Mouse (Mus musculus) induced T-regulatory cell, adult 2 months (primary cell): ENCODE results near the gene Crygb.
"Not testable (repeated sequence)": the region's sequence is repeated elsewhere in the genome, so short reads cannot be mapped to it uniquely, and the experiment has no call there.

Experiments used
- DNase-seq: peaks from one replicate; pipeline ENCODE4 v3.0.0-alpha.2; 2012; ENCODE audit warnings: low read depth

Crygb gene

DNA sequence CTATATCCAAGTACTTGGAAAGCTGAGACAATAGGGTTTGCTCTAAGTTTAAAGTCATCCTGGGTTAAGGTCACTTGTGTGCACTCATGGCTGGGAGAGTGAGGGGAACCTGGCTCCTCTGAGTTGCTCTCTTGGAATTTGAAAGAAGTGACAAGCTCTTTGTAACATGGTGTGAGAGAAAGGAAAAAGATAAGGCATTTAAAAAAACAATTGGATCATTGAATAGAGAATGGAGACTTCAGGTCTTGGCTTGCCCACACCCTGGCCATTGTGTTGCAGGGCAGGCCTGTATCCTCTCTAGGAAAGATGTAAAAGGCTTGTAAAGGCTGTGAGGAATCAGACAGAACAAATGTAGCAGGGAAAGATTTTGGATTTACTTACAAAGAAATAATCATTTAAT, 14.2 kb downstream of the Crygb start:
- DNase-seq, result no peak

GRCm38 (mm10) chr1:65064201-65064600, 17.9 kb downstream of the Crygb start:
- DNase-seq, result no peak

- DNase-seq, result no peak
Observed at GRCm38 (mm10) chr1:65063352-65063751, 18.7 kb downstream of the Crygb start, which contains the start of gene Crygd. Gene Crygd (minus strand): TSS chr1:65063452.

DNA sequence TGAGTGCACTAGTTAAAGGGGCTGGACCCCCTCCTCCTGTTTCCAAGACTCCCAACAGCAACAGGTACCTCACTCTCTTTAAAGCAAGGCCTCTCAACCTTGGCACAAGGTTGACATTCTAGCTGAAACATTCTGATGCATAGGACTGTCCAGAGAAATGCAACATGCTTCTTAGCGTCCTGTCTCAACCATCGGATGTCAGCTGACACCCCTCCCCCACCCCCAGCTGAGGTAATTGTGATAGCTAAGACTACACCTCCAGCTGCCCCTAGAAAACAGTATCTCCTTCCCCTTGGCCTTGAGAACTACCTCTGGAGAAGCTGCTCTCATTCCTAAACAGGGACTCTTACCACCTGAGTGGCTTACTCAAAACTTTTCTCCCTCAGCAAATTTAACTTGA, 29.9 kb downstream of the Crygb start:
- DNase-seq, result no peak

DNA sequence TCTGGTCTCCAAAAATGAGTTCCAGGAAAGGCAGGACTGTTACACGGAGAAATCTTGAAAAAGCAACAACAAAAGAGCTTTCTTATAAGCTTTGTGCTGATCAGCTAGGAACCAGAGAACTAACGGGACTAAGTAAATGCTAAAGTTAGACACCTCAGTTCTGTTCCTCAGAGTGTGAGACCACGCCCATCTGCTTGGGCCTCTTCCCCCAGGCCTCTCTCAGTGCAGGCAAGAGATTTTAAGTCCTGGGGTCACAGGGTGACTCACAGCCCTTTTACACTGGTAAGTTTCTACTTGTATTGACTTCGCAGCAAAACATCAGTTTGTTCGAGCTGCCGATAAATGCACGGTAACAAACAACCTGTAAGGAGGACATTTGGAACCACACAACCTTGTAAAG, 30.4 kb downstream of the Crygb start:
- no peak for DNase-seq

- not testable (repeated sequence) for DNase-seq
Observed at GRCm38 (mm10) chr1:65050952-65051351, 31.1 kb downstream of the Crygb start, which contains the start of gene Cryge. Gene Cryge (minus strand): TSS chr1:65051149.

- no peak for DNase-seq
Observed at GRCm38 (mm10) chr1:65048781-65049180, 33.3 kb downstream of the Crygb start.

DNA sequence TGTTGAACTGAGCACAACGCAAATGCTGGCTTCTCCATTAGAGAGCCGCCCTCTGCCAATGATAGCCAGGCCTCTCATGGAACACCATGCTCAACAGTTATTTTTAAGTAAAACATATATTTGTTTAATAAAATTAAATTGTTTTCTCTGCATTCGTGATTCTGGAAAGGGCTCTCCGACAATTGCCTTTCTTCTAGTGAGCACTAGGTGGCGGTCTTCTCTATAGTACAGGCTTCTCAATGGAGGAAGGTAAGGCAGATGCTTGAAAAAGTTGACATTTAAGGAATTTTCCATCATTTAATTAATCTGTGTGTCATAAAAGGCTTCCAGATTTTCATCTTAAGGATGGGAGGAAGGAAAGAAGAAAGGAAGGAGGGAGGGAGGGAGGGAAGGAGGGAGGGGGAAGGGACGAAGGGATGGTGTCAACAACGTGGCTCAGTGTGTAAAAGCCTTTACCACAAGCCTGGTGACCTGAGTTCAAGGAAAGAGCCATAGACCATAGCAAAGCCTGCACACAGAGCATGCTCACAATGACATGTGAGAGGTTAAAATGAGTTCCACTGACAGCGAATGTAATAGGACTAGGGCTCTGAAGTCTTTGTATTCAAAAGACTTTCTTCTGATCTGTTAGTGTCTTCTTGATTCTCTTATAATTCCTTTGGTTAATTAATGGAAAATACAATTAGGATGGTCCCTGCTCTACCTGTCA, 35.5 kb downstream of the Crygb start:
- peak; percentile 13 for DNase-seq

- DNase-seq, result no peak
Observed at GRCm38 (mm10) chr1:65043433-65043832, 38.7 kb downstream of the Crygb start.

DNA sequence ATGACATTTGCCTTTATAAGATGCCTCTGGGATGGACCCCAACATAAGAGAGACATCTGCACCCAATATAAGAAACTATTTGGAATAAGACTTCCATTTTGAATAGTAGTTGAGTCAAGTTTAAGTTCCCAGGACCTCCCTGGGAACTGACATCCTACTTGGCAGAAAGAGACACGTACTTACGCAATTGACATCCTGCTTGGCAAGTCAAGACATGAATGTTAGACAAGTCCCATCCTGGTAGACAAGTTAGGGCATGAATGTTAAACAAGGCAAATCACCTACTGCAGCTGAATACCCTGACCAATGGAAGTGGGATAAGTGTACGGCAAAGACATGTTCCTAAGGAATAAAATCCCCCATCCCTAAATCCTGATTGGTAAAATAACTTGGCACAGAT, 40.3 kb downstream of the Crygb start:
- DNase-seq, result no peak

DNA sequence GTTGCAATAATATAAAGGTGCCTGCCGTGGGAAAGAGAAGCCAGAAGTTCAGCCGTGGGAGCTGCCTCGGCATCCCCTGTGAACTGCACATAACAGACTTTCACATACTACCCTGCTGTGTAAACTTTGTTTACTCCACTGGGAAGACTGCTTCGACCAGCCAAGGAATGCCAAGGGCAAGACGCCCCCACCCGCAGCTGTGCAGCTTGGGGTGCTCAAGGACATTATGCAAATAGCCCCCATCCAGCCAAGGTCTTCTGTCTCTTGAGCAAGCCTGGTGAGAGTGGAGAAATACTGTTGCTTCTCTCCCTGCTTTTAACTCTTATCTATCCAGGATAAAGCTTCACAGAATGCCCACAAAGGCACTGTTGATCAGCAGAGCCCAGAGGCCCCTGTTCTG, 41.3 kb downstream of the Crygb start:
- DNase-seq, result no peak

DNA sequence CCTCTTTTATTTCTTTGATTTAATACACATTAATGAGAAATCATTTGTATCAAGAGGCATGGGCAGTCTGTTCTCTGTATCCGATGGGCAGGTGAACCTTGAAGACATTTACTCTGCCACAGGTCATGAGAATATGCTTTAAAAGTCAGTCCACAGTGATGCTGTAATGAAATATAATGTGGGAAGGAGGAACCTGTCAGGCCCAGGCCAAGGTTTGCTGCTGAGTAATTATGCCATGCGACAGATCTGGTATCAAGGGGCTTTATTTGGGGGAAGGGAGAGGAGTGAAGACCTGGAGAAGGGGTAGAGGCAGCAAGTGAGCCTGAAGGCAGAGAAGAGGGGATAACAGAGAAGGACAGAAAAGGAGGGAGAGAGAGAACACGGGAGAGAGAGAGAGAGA, 42.4 kb downstream of the Crygb start:
- no peak for DNase-seq

- DNase-seq, result no peak
Observed at GRCm38 (mm10) chr1:65037542-65037941, 44.5 kb downstream of the Crygb start.

DNA sequence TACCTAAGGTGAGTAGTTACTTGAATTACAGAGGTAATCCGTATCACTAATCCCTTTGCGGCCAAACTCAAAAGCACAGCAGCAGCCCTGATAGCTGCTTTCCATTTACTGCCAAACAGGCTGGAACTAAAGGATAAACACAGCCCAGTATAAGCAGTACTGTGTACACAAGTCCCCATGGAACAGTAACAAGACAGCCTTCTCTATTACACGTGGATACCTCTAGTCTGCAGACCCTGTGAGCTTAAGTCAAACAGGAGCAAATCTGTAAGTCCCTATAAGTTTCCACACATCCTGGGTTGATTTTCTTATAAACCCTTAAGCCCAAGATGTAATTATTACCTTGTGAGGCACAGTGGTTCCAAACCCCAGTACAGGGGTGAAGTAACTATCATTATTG, 46.6 kb downstream of the Crygb start:
- DNase-seq, result no peak

GRCm38 (mm10) chr1:65032641-65033040, 49.4 kb downstream of the Crygb start, which contains the start of gene Akr1cl:
Gene Akr1cl (minus strand): TSS chr1:65032759.
- no peak for DNase-seq
